Mouse (Mus musculus) lung, postnatal 0 days (tissue): ENCODE measurements around the gene Slc8a2. TPM values are rescaled to one million over a fixed set of nuclear protein-coding genes. Genes with fewer than 3 reads are reported as not detected.

ENCODE experiments used
- ATAC-seq: fragments of 200-750 bp; cut with Nextera tagmentation; 2 replicates; pipeline ENCODE4 v1.8.0; 2017; ENCODE audit warnings: moderate library complexity
- DNase-seq: peaks from one replicate; pipeline ENCODE4 v3.0.0-alpha.2; 2016; ENCODE audit warnings: low spot score
- H3K27ac ChIP-seq: fragments of 300-500 bp; sonication (generic); 2 replicates; pipeline ENCODE4 v1.5.1; 2014; ENCODE audit warnings: antibody characterized with exemption, mild to moderate bottlenecking, low read length, mixed read lengths
- H3K27me3 ChIP-seq: fragments of 300-500 bp; sonication (generic); replicated peaks from 2 replicates; pipeline ENCODE4 v1.6.1; 2014; ENCODE audit warnings: low read length, mixed read lengths; ENCODE audit not compliant: insufficient read depth
- H3K36me3 ChIP-seq: fragments of 300-500 bp; sonication (generic); 2 replicates; pipeline ENCODE4 v1.6.1; 2014; ENCODE audit warnings: low read length, mixed read lengths; ENCODE audit not compliant: insufficient read depth
- H3K4me1 ChIP-seq: fragments of 300-500 bp; sonication (generic); 2 replicates; pipeline ENCODE4 v1.6.1; 2014; ENCODE audit warnings: antibody characterized with exemption, low read depth, low read length, mixed read lengths; ENCODE audit not compliant: insufficient read depth
- H3K4me2 ChIP-seq: fragments of 300-500 bp; sonication (generic); replicated peaks from 2 replicates; pipeline ENCODE4 v1.6.1; 2014; ENCODE audit warnings: low read depth, mild to moderate bottlenecking, low read length, moderate library complexity, mixed read lengths
- H3K4me3 ChIP-seq: fragments of 300-500 bp; sonication (generic); 2 replicates; pipeline ENCODE4 v1.5.1; 2014; ENCODE audit warnings: low read depth, low read length
- H3K9ac ChIP-seq: fragments of 300-500 bp; sonication (generic); replicated peaks from 2 replicates; pipeline ENCODE4 v1.6.1; 2014; ENCODE audit warnings: low read depth, mild to moderate bottlenecking
- H3K9me3 ChIP-seq: fragments of 300-500 bp; sonication (generic); 2 replicates; pipeline ENCODE4 v1.6.1; 2016; ENCODE audit warnings: low read length, mixed read lengths
- CTCF ChIP-seq: IDR thresholded peaks from 2 replicates; pipeline ENCODE4 v1.5.1; 2016; ENCODE audit warnings: antibody characterized with exemption, mild to moderate bottlenecking
- EP300 ChIP-seq: IDR thresholded peaks from 2 replicates; pipeline ENCODE4 v1.6.1; 2016; ENCODE audit warnings: antibody characterized with exemption, mild to moderate bottlenecking, control low read depth
- WGBS: fragments of 180-500 bp; shearing (Covaris S2); extraction: QIAGEN DNeasy Blood & Tissue Kit; methylation state at CpG from one replicate; pipeline ENCODE4 v1.1.7; 2014; 5-methylcytosine and 5-hydroxymethylcytosine counted together
- polyA plus RNA-seq: library from polyadenylated mRNA; unstranded; fragments of >200 nt; fragmentation: Nextera tagmentation; extraction: Ambion mirVana; gene quantifications from 2 replicates; pipeline ENCODE4 v1.2.1, GENCODE M21; 2015

The Slc8a2 gene
- polyA plus RNA-seq, 1 experiment from 2014 or later: 0.05 TPM

- TF ChIP-seq CTCF (peak; percentile 85), EP300 (0 out of 2 replicates have a peak, but pooled peaks have one; percentile 52)
- DNase-seq: peak; percentile 100
- H3K9me3 ChIP-seq: no peaks in the 10 kb centered on the region
- peak; percentile 97 for ATAC-seq
- peak within 1 kb of the TSS; percentile 94 for H3K27ac ChIP-seq
- peak within 1 kb of the TSS; percentile 80 for H3K4me2 ChIP-seq
- no peaks in the 10 kb centered on the region for H3K27me3 ChIP-seq
- H3K9ac ChIP-seq: peak within 1 kb of the TSS; percentile 83
- peaks cover 7% of the 10 kb centered on the region; the same call in 1 of the 2 replicates for H3K4me1 ChIP-seq
- H3K36me3 ChIP-seq: no peaks in the 10 kb centered on the region
- peak within 1 kb of the TSS; percentile 67 for H3K4me3 ChIP-seq
- WGBS: under 1% methylated on average over 64 of the region's 68 CpGs
Observed at GRCm38 (mm10) chr7:16098021-16099017, 31.3 kb upstream of the Slc8a2 start, which contains the start of gene Napa. TSS of gene Napa (plus strand) at chr7:16098458.

- Histone ChIP-seq H3K4me1 (peaks cover 7% of the 10 kb centered on the region; the same call in 1 of the 2 replicates), H3K4me3 (no peak overlapping the region; the same call in 1 of the 2 replicates)
- 83% methylated on average over 4 of the region's 4 CpGs for WGBS
Observed at GRCm38 (mm10) chr7:16099901-16100300, 29.7 kb upstream of the Slc8a2 start.

GRCm38 (mm10) chr7:16101081-16101480 lies 28.5 kb upstream of the Slc8a2 start:
- peaks cover 7% of the 10 kb centered on the region; the same call in 1 of the 2 replicates for H3K4me1 ChIP-seq
- 67% methylated on average over 7 of the region's 7 CpGs for WGBS

More at GRCm38 (mm10) chr7:16099901-16100300, 29.7 kb upstream of the Slc8a2 start:
- H3K9ac ChIP-seq: peak overlapping the region; percentile 83; the same call in 1 of the 2 replicates
- no peaks in the 10 kb centered on the region for H3K36me3 ChIP-seq
- DNase-seq (no peak), ATAC-seq (no peak)
- H3K4me2 ChIP-seq: peak overlapping the region; percentile 80; the same call in 1 of the 2 replicates
- TF ChIP-seq EP300 (no peak), CTCF (no peak)
- no peaks in the 10 kb centered on the region for H3K9me3 ChIP-seq
- H3K27ac ChIP-seq: no peak overlapping the region
- no peaks in the 10 kb centered on the region for H3K27me3 ChIP-seq

GRCm38 (mm10) chr7:16101726-16102475 lies 27.7 kb upstream of the Slc8a2 start:
- 60% methylated on average over 15 of the region's 15 CpGs for WGBS
- H3K27ac ChIP-seq: no peak overlapping the region
- no peak for ATAC-seq
- no peaks in the 10 kb centered on the region for H3K27me3 ChIP-seq
- TF ChIP-seq CTCF: no peak
- peak; percentile 34 for DNase-seq
- H3K9me3 ChIP-seq: no peaks in the 10 kb centered on the region
- H3K4me1 ChIP-seq: peaks cover 7% of the 10 kb centered on the region; the same call in 1 of the 2 replicates
- H3K4me3 ChIP-seq: no peak overlapping the region
- no peak overlapping the region for H3K4me2 ChIP-seq
- no peaks in the 10 kb centered on the region for H3K36me3 ChIP-seq
- no peak overlapping the region for H3K9ac ChIP-seq

More at GRCm38 (mm10) chr7:16101081-16101480, 28.5 kb upstream of the Slc8a2 start:
- H3K27me3 ChIP-seq: no peaks in the 10 kb centered on the region
- no peaks in the 10 kb centered on the region for H3K9me3 ChIP-seq
- H3K27ac ChIP-seq: no peak overlapping the region; the same call in 1 of the 2 replicates
- TF ChIP-seq EP300 (no peak), CTCF (no peak)
- no peak overlapping the region for H3K4me3 ChIP-seq
- H3K4me2 ChIP-seq: no peak overlapping the region
- ATAC-seq: no peak
- DNase-seq: no peak
- no peaks in the 10 kb centered on the region for H3K36me3 ChIP-seq
- no peak overlapping the region for H3K9ac ChIP-seq

GRCm38 (mm10) chr7:16102686-16103226 lies 26.9 kb upstream of the Slc8a2 start:
- no peak overlapping the region for H3K4me3 ChIP-seq
- no peaks in the 10 kb centered on the region for H3K27me3 ChIP-seq
- H3K4me1 ChIP-seq: peaks cover 7% of the 10 kb centered on the region; the same call in 1 of the 2 replicates
- no peak overlapping the region for H3K4me2 ChIP-seq
- H3K9ac ChIP-seq: no peak overlapping the region
- H3K36me3 ChIP-seq: peaks cover 3% of the 10 kb centered on the region; the same call in 1 of the 2 replicates
- no peak overlapping the region for H3K27ac ChIP-seq
- TF ChIP-seq CTCF: no peak
- no peak for TF ChIP-seq EP300
- DNase-seq (no peak), ATAC-seq (no peak)
- no peaks in the 10 kb centered on the region for H3K9me3 ChIP-seq
- WGBS: 79% methylated on average over 5 of the region's 5 CpGs
